ENCODE assay signal across 8 mouse cellular contexts in genomic region chr13:91723108-91723735, GRCm38 (mm10). TPM values are rescaled to one million over a fixed set of nuclear protein-coding genes. Genes with fewer than 3 reads are reported as not detected.
DNase-seq lines count a peak whose midpoint lies in the region; ATAC-seq and TF ChIP-seq lines count a peak whose summit lies in the region.

No protein-coding gene starts in this region.

- no peaks in the 10 kb centered on the region for H3K27me3 ChIP-seq in lung, embryonic 14.5 days (ENCODE audit: insufficient read depth, low read length)
- H3K27me3 ChIP-seq in midbrain, postnatal 0 days (ENCODE audit: insufficient read depth, low read length), result no peaks in the 10 kb centered on the region

- DNase-seq in lung, embryonic 14.5 days, result no peak
- DNase-seq in lung, postnatal 10 days, result no peak
- DNase-seq in induced T-regulatory cell, adult 2 months (ENCODE audit: low read depth), result peak; percentile 28
- DNase-seq in midbrain, postnatal 0 days (ENCODE audit: low spot score), result no peak
- DNase-seq in cerebellum, adult 9-10 months, result no peak
- DNase-seq in gastrocnemius, postnatal 4 days (ENCODE audit: low spot score in 2 of 2), result no peak
- DNase-seq in thymus, postnatal 25 days, result no peak

- H3K4me2 ChIP-seq in lung, embryonic 14.5 days, result no peak overlapping the region
- no peak overlapping the region for H3K4me2 ChIP-seq in midbrain, postnatal 0 days (ENCODE audit: low read depth, low read length, poor library complexity, severe bottlenecking)

- no peak overlapping the region for H3K9ac ChIP-seq in lung, embryonic 14.5 days
- H3K9ac ChIP-seq in midbrain, postnatal 0 days (replicated peaks; ENCODE audit: low read length, poor library complexity, severe bottlenecking), result no peak overlapping the region

- 61% methylated on average over 8 of the region's 8 CpGs for WGBS in lung, embryonic 14.5 days
- 70% methylated on average over 8 of the region's 8 CpGs for WGBS in midbrain, postnatal 0 days

- no peaks in the 10 kb centered on the region for H3K36me3 ChIP-seq in lung, embryonic 14.5 days (ENCODE audit: insufficient read depth)
- H3K36me3 ChIP-seq in midbrain, postnatal 0 days (ENCODE audit: insufficient read depth, low read length), result no peaks in the 10 kb centered on the region

- no peaks in the 10 kb centered on the region for H3K9me3 ChIP-seq in lung, embryonic 14.5 days (ENCODE audit: low read depth, low read length)
- H3K9me3 ChIP-seq in midbrain, postnatal 0 days (ENCODE audit: low read length), result no peaks in the 10 kb centered on the region

- no peak overlapping the region for H3K4me3 ChIP-seq in lung, embryonic 14.5 days (ENCODE audit: low read depth, low read length)
- no peak overlapping the region for H3K4me3 ChIP-seq in midbrain, postnatal 0 days (ENCODE audit: low read depth, low read length)

- H3K27ac ChIP-seq in lung, embryonic 14.5 days (ENCODE audit: low read depth), result no peak overlapping the region
- H3K27ac ChIP-seq in midbrain, postnatal 0 days (ENCODE audit: low read depth, low read length), result no peak overlapping the region

- peak; percentile 38; the same call in 1 of the 2 replicates for ATAC-seq in lung, embryonic 14.5 days (ENCODE audit: insufficient read depth)
- peak; percentile 80 for ATAC-seq in common myeloid progenitor, adult 5-6 weeks (replicated peaks; ENCODE audit: low read depth, poor library complexity, severe bottlenecking)
- ATAC-seq in midbrain, postnatal 0 days (ENCODE audit: low FRiP score), result 0 out of 2 replicates have a peak, but pooled peaks have one; percentile 44

- peak; percentile 49 for TF ChIP-seq CTCF in lung, embryonic 14.5 days (IDR thresholded peaks at IDR 0.05; ENCODE audit: low read depth)
- peak; percentile 53 for TF ChIP-seq CTCF in midbrain, postnatal 0 days (IDR thresholded peaks at IDR 0.05)

- no peaks in the 10 kb centered on the region for H3K4me1 ChIP-seq in lung, embryonic 14.5 days (ENCODE audit: insufficient read depth)
- no peaks in the 10 kb centered on the region for H3K4me1 ChIP-seq in midbrain, postnatal 0 days (ENCODE audit: insufficient read depth, low read length)

RNA-seq across cellular contexts. Expression of gene Acot12, which starts 18.1 kb away (rescaled TPM):
- polyA plus RNA-seq in lung, embryonic 14.5 days (2014; fragmentation: Nextera tagmentation; extraction: Ambion mirVana), result not detected in 2 replicates
- total RNA-seq in common myeloid progenitor, adult 5-6 weeks (2017), result not detected in 2 replicates
- total RNA-seq in midbrain, postnatal 0 days (2014; rRNA removed), result 0.44 and 0.47 TPM in 2 replicates
- 0.21 and 0.35 TPM in 2 replicates for polyA plus RNA-seq in midbrain, postnatal 0 days (2015; fragmentation: Nextera tagmentation; extraction: Ambion mirVana)
- total RNA-seq in gastrocnemius, postnatal 4 days (2021), result under 1 TPM in 1 of 2 experiments, not detected in 1; 0.18 TPM
